Mouse (Mus musculus) megakaryocyte-erythroid progenitor cell, adult 5-6 weeks (primary cell): ENCODE data around the gene Scamp1. TPM values are rescaled to one million over a fixed set of nuclear protein-coding genes. Genes with fewer than 3 reads are reported as not detected.

Experiments
- ATAC-seq: replicated peaks from 2 replicates; pipeline ENCODE4 v1.8.0; 2016; ENCODE audit warnings: mild to moderate bottlenecking, inconsistent platforms; ENCODE audit not compliant: severe bottlenecking, poor library complexity, low FRiP score, low TSS enrichment
- total RNA-seq, 2 experiments: library from RNA; stranded (forward) in 1 of 2; stranded (reverse) in 1 of 2; fragments of 200-1000, 215-1000 nt in 1 of 2; fragments of >200 nt in 1 of 2; fragmentation: Nextera tagmentation in 1 of 2; gene quantifications; 2 replicates each; pipeline ENCODE4 v1.2.3; 2014 to 2017

Gene Scamp1
- total RNA-seq, 2 experiments from 2014 or later: 12.4 to 24.4 TPM

GRCm38 (mm10) chr13:94183372-94184021 is 102.2 kb downstream of the Scamp1 start:
- ATAC-seq: no peak

GRCm38 (mm10) chr13:94182026-94182425 is 103.6 kb downstream of the Scamp1 start:
- no peak for ATAC-seq

- no peak for ATAC-seq
Observed at GRCm38 (mm10) chr13:94180477-94181420, 104.9 kb downstream of the Scamp1 start.

- ATAC-seq: no peak
Observed at GRCm38 (mm10) chr13:94178401-94179040, 107.1 kb downstream of the Scamp1 start.

GRCm38 (mm10) chr13:94177148-94177547 is 108.5 kb downstream of the Scamp1 start:
- peak; percentile 35 for ATAC-seq

- ATAC-seq: peak; percentile 62
Observed at GRCm38 (mm10) chr13:94175379-94176050, 110.1 kb downstream of the Scamp1 start.

GRCm38 (mm10) chr13:94174577-94175279 is 110.9 kb downstream of the Scamp1 start:
- ATAC-seq: 0 out of 2 replicates have a peak, but pooled peaks have one; percentile 10

- peak; percentile 71 for ATAC-seq
Observed at GRCm38 (mm10) chr13:94173633-94174576, 111.8 kb downstream of the Scamp1 start.

- ATAC-seq: no peak
Observed at GRCm38 (mm10) chr13:94172533-94173310, 112.9 kb downstream of the Scamp1 start.

- ATAC-seq: no peak
Observed at GRCm38 (mm10) chr13:94171612-94172011, 114.0 kb downstream of the Scamp1 start.

GRCm38 (mm10) chr13:94169325-94169916 is 116.2 kb downstream of the Scamp1 start:
- no peak for ATAC-seq

GRCm38 (mm10) chr13:94168319-94168718 is 117.3 kb downstream of the Scamp1 start:
- no peak for ATAC-seq

- no peak for ATAC-seq
Observed at GRCm38 (mm10) chr13:94164501-94164900, 121.2 kb downstream of the Scamp1 start.

GRCm38 (mm10) chr13:94159478-94160220 is 126.0 kb downstream of the Scamp1 start:
- ATAC-seq: no peak

GRCm38 (mm10) chr13:94158864-94159477 is 126.7 kb downstream of the Scamp1 start:
- ATAC-seq: no peak
